Mouse (Mus musculus) stomach, postnatal 0 days (tissue): Measurements from ENCODE around the gene 1110059G10Rik. TPM values are rescaled to one million over a fixed set of nuclear protein-coding genes. Genes with fewer than 3 reads are reported as not detected.
A peak's percentile ranks its signal among the peaks of the same experiment; 100 is the strongest.

ENCODE experiments used
- ATAC-seq: fragments of 200-750 bp; cut with Nextera tagmentation; 2 replicates; pipeline ENCODE4 v1.8.0; 2017; ENCODE audit not compliant: low FRiP score, low TSS enrichment
- DNase-seq: peaks from one replicate; pipeline ENCODE4 v3.0.0-alpha.2; 2016; ENCODE audit warnings: low spot score
- H3K27ac ChIP-seq: fragments of 300-500 bp; sonication (generic); replicated peaks from 2 replicates; pipeline ENCODE4 v1.5.1; 2014; ENCODE audit warnings: mild to moderate bottlenecking, control low read depth
- H3K27me3 ChIP-seq: fragments of 300-500 bp; sonication (generic); 2 replicates; pipeline ENCODE4 v1.6.1; 2014; ENCODE audit warnings: low read length; ENCODE audit not compliant: control insufficient read depth, insufficient read depth
- H3K36me3 ChIP-seq: fragments of 300-500 bp; sonication (generic); 2 replicates; pipeline ENCODE4 v1.6.1; 2014; ENCODE audit warnings: low read length, mixed read lengths; ENCODE audit not compliant: control insufficient read depth, insufficient read depth
- H3K4me1 ChIP-seq: fragments of 300-500 bp; sonication (generic); replicated peaks from 2 replicates; pipeline ENCODE4 v1.6.1; 2014; ENCODE audit warnings: antibody characterized with exemption; ENCODE audit not compliant: control insufficient read depth, insufficient read depth
- H3K4me2 ChIP-seq: fragments of 300-500 bp; sonication (generic); replicated peaks from 2 replicates; pipeline ENCODE4 v1.6.1; 2014; ENCODE audit warnings: low read depth, mild to moderate bottlenecking, control low read depth, moderate library complexity
- H3K4me3 ChIP-seq: fragments of 300-500 bp; sonication (generic); 2 replicates; pipeline ENCODE4 v1.5.1; 2014; ENCODE audit warnings: low read depth, low read length, control low read depth
- H3K9ac ChIP-seq: fragments of 300-500 bp; sonication (generic); 2 replicates; pipeline ENCODE4 v1.6.1; 2014; ENCODE audit warnings: mild to moderate bottlenecking, low read length, control low read depth, mixed read lengths
- H3K9me3 ChIP-seq: fragments of 300-500 bp; sonication (generic); 2 replicates; pipeline ENCODE4 v1.6.1; 2016; ENCODE audit warnings: low read length; ENCODE audit not compliant: control insufficient read depth
- CTCF ChIP-seq: IDR thresholded peaks from 2 replicates; pipeline ENCODE4 v1.5.1; 2016; ENCODE audit warnings: antibody characterized with exemption, low read depth, mild to moderate bottlenecking, moderate library complexity
- EP300 ChIP-seq: optimal IDR thresholded peaks from 2 replicates; pipeline ENCODE3; 2016; ENCODE audit warnings: antibody characterized with exemption
- WGBS: fragments of 180-500 bp; shearing (Covaris S2); extraction: QIAGEN DNeasy Blood & Tissue Kit; methylation state at CpG from one replicate; pipeline ENCODE4 v1.1.7; 2014; 5-methylcytosine and 5-hydroxymethylcytosine counted together
- polyA plus RNA-seq: library from polyadenylated mRNA; unstranded; fragments of >200 nt; fragmentation: Nextera tagmentation; extraction: Ambion mirVana; gene quantifications from 2 replicates; pipeline ENCODE4 v1.2.1, GENCODE M21; 2015

1110059G10Rik gene
- 31.0 and 32.2 TPM in 2 replicates for polyA plus RNA-seq

DNA sequence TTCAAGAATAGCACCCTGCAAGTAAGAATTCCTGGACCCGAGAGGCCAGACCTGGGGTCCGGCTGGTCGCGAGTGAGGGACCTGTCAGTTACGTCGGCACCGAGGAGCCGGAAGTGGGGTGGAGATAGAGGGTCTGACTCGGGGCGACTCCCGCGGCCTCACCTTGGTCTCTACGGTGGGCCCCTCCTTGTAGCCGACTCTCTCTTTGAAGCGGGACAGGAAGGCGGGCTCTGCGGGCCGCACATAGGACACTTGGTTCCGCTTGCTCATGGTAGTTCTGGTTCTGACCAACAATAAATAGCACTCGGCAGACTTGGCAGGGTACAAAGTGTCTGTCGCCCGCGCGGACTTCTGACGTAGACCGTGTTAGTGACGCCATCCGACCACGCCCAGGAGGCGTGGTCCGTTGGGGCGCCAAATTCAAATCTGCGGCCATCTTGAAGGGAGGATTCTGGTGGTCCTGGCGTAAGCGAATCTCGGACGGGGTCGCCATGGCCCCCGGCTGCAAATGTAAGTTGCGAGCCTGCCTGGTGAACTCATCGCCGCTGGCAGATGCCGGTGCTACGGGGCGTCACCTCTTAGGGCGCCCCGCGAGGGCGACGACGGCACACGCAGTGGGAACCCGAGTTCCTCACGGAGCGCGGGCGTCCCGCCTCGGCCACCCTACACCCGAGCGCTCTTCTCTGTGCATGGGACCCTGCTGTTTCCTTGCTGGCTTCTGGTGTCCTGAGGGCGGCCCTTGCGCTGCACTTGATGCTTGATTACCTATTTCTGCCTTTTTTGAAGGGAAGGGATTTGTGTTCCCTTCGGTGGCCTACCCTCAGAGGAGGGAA is at the start of gene 1110059G10Rik, which contains the start of gene Kif15:
1110059G10Rik (minus strand) TSS at position 358 of the 833 bp plus-strand sequence.
Kif15 (plus strand) TSS at position 404 of the 833 bp plus-strand sequence.
- Histone ChIP-seq H3K36me3 (no peaks in the 10 kb centered on the region; the same call in 1 of the 2 replicates), H3K9ac (peak within 1 kb of the TSS; percentile 91), H3K27me3 (no peaks in the 10 kb centered on the region), H3K4me3 (peak within 1 kb of the TSS; percentile 90), H3K4me2 (peak within 1 kb of the TSS; percentile 62), H3K4me1 (no peaks in the 10 kb centered on the region), H3K9me3 (no peaks in the 10 kb centered on the region), H3K27ac (peak within 1 kb of the TSS; percentile 89)
- whole genome bisulfite sequencing = under 1% methylated on average over 64 of the region's 64 CpGs
- DNase-seq = peak; percentile 93
- TF ChIP-seq CTCF (peak; percentile 26; the same call in 1 of the 2 replicates), EP300 (no peak)
- ATAC-seq = peak; percentile 97

GRCm38 (mm10) chr9:122999193-122999586 is 48.4 kb upstream of the 1110059G10Rik start:
- no peak overlapping the region for H3K9ac ChIP-seq
- TF ChIP-seq EP300 (no peak), CTCF (no peak)
- DNase-seq (no peak), ATAC-seq (no peak)
- 94% methylated on average over 4 of the region's 4 CpGs for WGBS
- no peak overlapping the region for H3K27ac ChIP-seq
- no peaks in the 10 kb centered on the region for H3K4me1 ChIP-seq
- H3K27me3 ChIP-seq = no peaks in the 10 kb centered on the region
- no peak overlapping the region for H3K4me2 ChIP-seq
- no peaks in the 10 kb centered on the region for H3K9me3 ChIP-seq
- H3K36me3 ChIP-seq = peaks cover 8% of the 10 kb centered on the region; the same call in 1 of the 2 replicates
- H3K4me3 ChIP-seq = no peak overlapping the region

GRCm38 (mm10) chr9:122998406-122999192 is 47.8 kb upstream of the 1110059G10Rik start:
- ATAC-seq = no peak
- TF ChIP-seq CTCF = no peak
- no peak for TF ChIP-seq EP300
- no peaks in the 10 kb centered on the region for H3K27me3 ChIP-seq
- no peak overlapping the region for H3K9ac ChIP-seq
- no peak overlapping the region for H3K4me2 ChIP-seq
- peaks cover 8% of the 10 kb centered on the region; the same call in 1 of the 2 replicates for H3K36me3 ChIP-seq
- no peak overlapping the region for H3K4me3 ChIP-seq
- no peaks in the 10 kb centered on the region for H3K9me3 ChIP-seq
- no peak overlapping the region for H3K27ac ChIP-seq
- DNase-seq = no peak
- 89% methylated on average over 10 of the region's 10 CpGs for WGBS
- no peaks in the 10 kb centered on the region for H3K4me1 ChIP-seq

DNA sequence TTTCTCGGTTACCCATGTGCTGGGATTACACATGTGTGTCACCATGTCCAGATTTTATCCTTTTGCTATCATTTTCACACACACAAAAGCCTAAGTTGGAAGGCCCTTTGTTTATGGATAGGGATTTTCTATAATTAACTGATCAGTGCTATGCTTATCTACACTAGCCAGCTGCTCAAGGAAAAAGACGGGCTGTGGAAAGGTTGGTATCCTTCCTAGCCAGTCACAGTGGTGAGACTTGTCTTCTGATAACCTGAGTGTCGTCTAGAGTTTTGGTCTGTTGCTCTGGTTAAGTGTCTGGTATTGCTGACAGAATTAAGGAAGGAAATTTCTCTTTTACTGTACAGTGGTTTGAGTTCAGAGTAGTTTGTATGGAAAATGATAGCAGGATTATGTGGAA is 21.9 kb downstream of the 1110059G10Rik start:
- ATAC-seq (no peak), DNase-seq (no peak)
- Histone ChIP-seq H3K36me3 (peaks cover 28% of the 10 kb centered on the region), H3K9me3 (no peaks in the 10 kb centered on the region), H3K4me2 (no peak overlapping the region), H3K4me1 (no peaks in the 10 kb centered on the region), H3K27ac (no peak overlapping the region), H3K27me3 (no peaks in the 10 kb centered on the region), H3K4me3 (no peak overlapping the region), H3K9ac (no peak overlapping the region)
- WGBS = 92% methylated on average over 3 of the region's 3 CpGs
- TF ChIP-seq EP300 (no peak), CTCF (no peak)

DNA sequence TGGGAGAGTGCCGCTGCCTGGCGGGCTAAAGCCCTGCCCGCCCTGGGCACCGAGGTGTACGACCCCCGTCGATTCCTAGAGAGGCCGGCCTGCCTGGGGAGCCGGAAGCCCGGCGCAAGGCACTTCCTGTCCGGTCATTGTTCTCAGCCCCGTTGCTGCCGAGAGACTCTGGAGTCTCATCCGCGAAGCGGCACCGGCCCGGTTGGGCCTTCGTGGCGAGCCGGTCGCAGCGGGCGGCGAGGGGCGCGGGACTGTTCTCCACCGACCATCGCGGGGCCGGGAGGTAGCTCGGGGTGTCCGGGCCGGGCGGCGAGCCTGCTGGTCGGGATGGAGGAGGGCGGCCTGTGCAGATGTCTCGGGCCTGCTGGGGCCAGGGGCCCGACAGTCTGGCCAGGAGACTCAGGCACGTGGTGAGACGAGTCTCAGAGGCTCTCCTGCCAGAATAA is 27.8 kb downstream of the 1110059G10Rik start, which contains the start of gene Zfp105:
Zfp105 (plus strand) TSS at position 137 of the 446 bp plus-strand sequence.
- peak; percentile 94 for ATAC-seq
- Histone ChIP-seq H3K4me2 (peak within 1 kb of the TSS; percentile 74), H3K9me3 (no peaks in the 10 kb centered on the region), H3K4me1 (no peaks in the 10 kb centered on the region), H3K27ac (peak within 1 kb of the TSS; percentile 69), H3K27me3 (no peaks in the 10 kb centered on the region), H3K36me3 (peaks cover 8% of the 10 kb centered on the region; the same call in 1 of the 2 replicates), H3K9ac (peak within 1 kb of the TSS; percentile 90), H3K4me3 (peak within 1 kb of the TSS; percentile 72)
- TF ChIP-seq EP300 (no peak), CTCF (no peak; the same call in 1 of the 2 replicates)
- WGBS = under 1% methylated on average over 39 of the region's 43 CpGs
- DNase-seq = peak; percentile 73
